Mouse (Mus musculus): ENCODE results near the gene Ctsa.
"Not testable (repeated sequence)": the region's sequence is repeated elsewhere in the genome, so short reads cannot be mapped to it uniquely, and the experiment has no call there.

Gene Ctsa

GRCm38 (mm10) chr2:164845782-164846181 lies 13.1 kb downstream of the Ctsa start:
- peak; percentile 90 for TF ChIP-seq CTCF (conservative IDR thresholded peaks at IDR 0.05; ENCODE audit: low read length)
- TF ChIP-seq POU5F1 (IDR thresholded peaks at IDR 0.05; ENCODE audit: borderline replicate concordance, low read length), result no peak
- no peak for TF ChIP-seq NANOG (IDR thresholded peaks at IDR 0.05; ENCODE audit: borderline replicate concordance, low read length)
- Histone ChIP-seq H3K27me3 (ENCODE audit: insufficient read depth, low read length) (no peaks in the 10 kb centered on the region), H3K9me3 (ENCODE audit: low read length) (no peaks in the 10 kb centered on the region), H3K4me3 (replicated peaks; ENCODE audit: low read length) (no peak overlapping the region), H3K4me1 (replicated peaks; ENCODE audit: low read depth, low read length) (peaks cover 36% of the 10 kb centered on the region), H3K36me3 (ENCODE audit: insufficient read depth, low read length) (peaks cover 96% of the 10 kb centered on the region)

GRCm38 (mm10) chr2:164850061-164850460 lies 17.4 kb downstream of the Ctsa start:
- Histone ChIP-seq H3K27me3 (ENCODE audit: insufficient read depth, low read length) (no peaks in the 10 kb centered on the region), H3K36me3 (ENCODE audit: insufficient read depth, low read length) (peaks cover 96% of the 10 kb centered on the region), H3K9me3 (ENCODE audit: low read length) (no peaks in the 10 kb centered on the region), H3K4me3 (replicated peaks; ENCODE audit: low read length) (no peak overlapping the region), H3K4me1 (replicated peaks; ENCODE audit: low read depth, low read length) (peaks cover 64% of the 10 kb centered on the region)
- TF ChIP-seq CTCF (conservative IDR thresholded peaks at IDR 0.05; ENCODE audit: low read length) (no peak), NANOG (IDR thresholded peaks at IDR 0.05; ENCODE audit: borderline replicate concordance, low read length) (no peak), POU5F1 (IDR thresholded peaks at IDR 0.05; ENCODE audit: borderline replicate concordance, low read length) (no peak)

GRCm38 (mm10) chr2:164855572-164855971 lies 22.9 kb downstream of the Ctsa start:
- peaks cover 50% of the 10 kb centered on the region for H3K36me3 ChIP-seq (ENCODE audit: insufficient read depth, low read length)
- peak overlapping the region; percentile 91 for H3K4me3 ChIP-seq (replicated peaks; ENCODE audit: low read length)
- H3K4me1 ChIP-seq (replicated peaks; ENCODE audit: low read depth, low read length), result peaks cover 83% of the 10 kb centered on the region
- H3K9me3 ChIP-seq (ENCODE audit: low read length); H3K27me3 ChIP-seq (ENCODE audit: insufficient read depth, low read length): not testable (repeated sequence)

GRCm38 (mm10) chr2:164856309-164857100 lies 23.8 kb downstream of the Ctsa start:
- Histone ChIP-seq H3K4me3 (replicated peaks; ENCODE audit: low read length) (peak overlapping the region; percentile 91), H3K36me3 (ENCODE audit: insufficient read depth, low read length) (peaks cover 41% of the 10 kb centered on the region), H3K9me3 (ENCODE audit: low read length) (no peaks in the 10 kb centered on the region), H3K27me3 (ENCODE audit: insufficient read depth, low read length) (no peaks in the 10 kb centered on the region), H3K4me1 (replicated peaks; ENCODE audit: low read depth, low read length) (peaks cover 84% of the 10 kb centered on the region)
- TF ChIP-seq NANOG (IDR thresholded peaks at IDR 0.05; ENCODE audit: borderline replicate concordance, low read length), result no peak

GRCm38 (mm10) chr2:164857101-164857821 lies 24.6 kb downstream of the Ctsa start, which contains the start of gene Pltp:
Gene Pltp (minus strand): TSS chr2:164857711.
- Histone ChIP-seq H3K9me3 (ENCODE audit: low read length) (no peaks in the 10 kb centered on the region), H3K4me3 (replicated peaks; ENCODE audit: low read length) (peak within 1 kb of the TSS; percentile 91), H3K36me3 (ENCODE audit: insufficient read depth, low read length) (peaks cover 33% of the 10 kb centered on the region), H3K27me3 (ENCODE audit: insufficient read depth, low read length) (no peaks in the 10 kb centered on the region), H3K4me1 (replicated peaks; ENCODE audit: low read depth, low read length) (peaks cover 84% of the 10 kb centered on the region)
- no peak for TF ChIP-seq POU5F1 (IDR thresholded peaks at IDR 0.05; ENCODE audit: borderline replicate concordance, low read length)
- TF ChIP-seq NANOG (IDR thresholded peaks at IDR 0.05; ENCODE audit: borderline replicate concordance, low read length), result no peak
- no peak for TF ChIP-seq CTCF (conservative IDR thresholded peaks at IDR 0.05; ENCODE audit: low read length)

GRCm38 (mm10) chr2:164857842-164858553 lies 25.3 kb downstream of the Ctsa start:
- Histone ChIP-seq H3K9me3 (ENCODE audit: low read length) (no peaks in the 10 kb centered on the region), H3K4me1 (replicated peaks; ENCODE audit: low read depth, low read length) (peaks cover 84% of the 10 kb centered on the region), H3K27me3 (ENCODE audit: insufficient read depth, low read length) (no peaks in the 10 kb centered on the region), H3K4me3 (replicated peaks; ENCODE audit: low read length) (peak overlapping the region; percentile 91), H3K36me3 (ENCODE audit: insufficient read depth, low read length) (peaks cover 26% of the 10 kb centered on the region)
- TF ChIP-seq CTCF (conservative IDR thresholded peaks at IDR 0.05; ENCODE audit: low read length) (no peak), NANOG (IDR thresholded peaks at IDR 0.05; ENCODE audit: borderline replicate concordance, low read length) (peak; percentile 41; the same call in 1 of the 2 replicates)

GRCm38 (mm10) chr2:164859155-164859554 lies 26.5 kb downstream of the Ctsa start:
- TF ChIP-seq POU5F1 (IDR thresholded peaks at IDR 0.05; ENCODE audit: borderline replicate concordance, low read length), result no peak
- TF ChIP-seq NANOG (IDR thresholded peaks at IDR 0.05; ENCODE audit: borderline replicate concordance, low read length), result no peak
- TF ChIP-seq CTCF (conservative IDR thresholded peaks at IDR 0.05; ENCODE audit: low read length), result no peak
- Histone ChIP-seq H3K4me3 (replicated peaks; ENCODE audit: low read length) (peak overlapping the region; percentile 60), H3K4me1 (replicated peaks; ENCODE audit: low read depth, low read length) (peaks cover 79% of the 10 kb centered on the region)

GRCm38 (mm10) chr2:164859640-164860432 lies 27.2 kb downstream of the Ctsa start:
- Histone ChIP-seq H3K27me3 (ENCODE audit: insufficient read depth, low read length) (no peaks in the 10 kb centered on the region), H3K4me3 (replicated peaks; ENCODE audit: low read length) (peak overlapping the region; percentile 60), H3K36me3 (ENCODE audit: insufficient read depth, low read length) (peaks cover 7% of the 10 kb centered on the region), H3K4me1 (replicated peaks; ENCODE audit: low read depth, low read length) (peaks cover 79% of the 10 kb centered on the region), H3K9me3 (ENCODE audit: low read length) (peaks cover 4% of the 10 kb centered on the region)
- TF ChIP-seq NANOG (IDR thresholded peaks at IDR 0.05; ENCODE audit: borderline replicate concordance, low read length), result no peak
- TF ChIP-seq POU5F1 (IDR thresholded peaks at IDR 0.05; ENCODE audit: borderline replicate concordance, low read length), result no peak

More at GRCm38 (mm10) chr2:164859155-164859554, 26.5 kb downstream of the Ctsa start:
- peaks cover 4% of the 10 kb centered on the region for H3K9me3 ChIP-seq (ENCODE audit: low read length)
- no peaks in the 10 kb centered on the region for H3K27me3 ChIP-seq (ENCODE audit: insufficient read depth, low read length)
- peaks cover 14% of the 10 kb centered on the region for H3K36me3 ChIP-seq (ENCODE audit: insufficient read depth, low read length)

All from E14TG2a.4 (cell line).